Mouse (Mus musculus): Measurements from ENCODE around the gene Nipal4.

Nipal4 gene

GRCm38 (mm10) chr11:46115411-46116173 is 50.7 kb downstream of the Nipal4 start:
- in situ Hi-C loops (cut with MboI): no loop called here

- in situ Hi-C loops (cut with MboI): no loop called here
Observed at GRCm38 (mm10) chr11:46115011-46115410, 51.3 kb downstream of the Nipal4 start.

GRCm38 (mm10) chr11:46114221-46114620 is 52.1 kb downstream of the Nipal4 start:
- in situ Hi-C loops (cut with MboI): no loop called here

- in situ Hi-C loops (cut with MboI): no loop called here
Observed at GRCm38 (mm10) chr11:46113211-46113610, 53.1 kb downstream of the Nipal4 start.

GRCm38 (mm10) chr11:46110945-46111287 is 55.4 kb downstream of the Nipal4 start:
- in situ Hi-C loops (cut with MboI): no loop called here

- in situ Hi-C loops (cut with MboI): no loop called here
Observed at GRCm38 (mm10) chr11:46110156-46110944, 56.0 kb downstream of the Nipal4 start.

GRCm38 (mm10) chr11:46109206-46109605 is 57.1 kb downstream of the Nipal4 start:
- in situ Hi-C loops (cut with MboI): no loop called here

- in situ Hi-C loops (cut with MboI): no loop called here
Observed at GRCm38 (mm10) chr11:46107046-46107445, 59.3 kb downstream of the Nipal4 start.

- in situ Hi-C loops (cut with MboI): no loop called here
Observed at GRCm38 (mm10) chr11:46102107-46102506, 64.2 kb downstream of the Nipal4 start.

Measured in mature B cell (primary cell).